Comparison of ENCODE assay signal across 21 mouse cellular contexts in the genomic region with DNA sequence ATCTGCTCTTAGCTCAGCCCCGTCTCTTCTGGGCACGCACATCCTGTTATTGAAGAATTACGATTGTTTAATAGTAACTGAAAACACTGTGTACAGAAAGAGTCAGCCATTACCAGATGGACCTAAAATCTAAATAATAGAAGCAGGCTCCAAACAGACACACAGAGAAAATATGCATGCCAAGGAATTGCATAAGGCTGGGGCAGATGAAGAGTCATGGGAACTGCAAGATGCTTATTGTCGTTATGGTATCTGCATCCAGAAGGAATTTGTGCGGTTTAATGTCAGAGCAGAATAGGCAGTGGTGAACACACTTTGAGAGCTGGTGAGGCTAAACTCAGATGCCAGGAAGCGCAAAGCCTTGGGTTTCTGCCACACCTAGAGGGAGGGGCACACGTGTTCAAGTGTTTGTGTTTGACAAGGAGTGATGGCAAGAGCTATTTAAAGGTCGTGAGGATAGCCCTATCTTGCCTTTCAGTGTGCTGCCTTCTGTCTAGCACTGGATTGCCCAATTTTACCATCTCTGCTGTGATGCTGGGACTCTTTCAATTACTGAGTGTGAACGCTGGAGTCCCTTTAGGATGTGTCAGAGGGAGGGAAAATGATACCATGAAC. TPM values are rescaled to one million over a fixed set of nuclear protein-coding genes. Genes with fewer than 3 reads are reported as not detected.
A peak's percentile ranks its signal among the peaks of the same experiment; 100 is the strongest.
DNase-seq lines count a peak whose midpoint lies in the region; ATAC-seq and TF ChIP-seq lines count a peak whose summit lies in the region.
"Had no signal": no experiment of that assay in that cellular context is flagged by ENCODE, and none has a peak within 500 bp of the region (broad histone marks: within the 10 kb centered on the region; RNA-seq: fewer than 3 reads in every experiment).

No protein-coding gene starts in this region.

- TF ChIP-seq POLR2A in lung, adult 2 months (IDR thresholded peaks at IDR 0.05; ENCODE audit: borderline replicate concordance, extremely low read depth, low read depth, low read length) = no peak

- H3K36me3 ChIP-seq in intestine, embryonic 16.5 days (ENCODE audit: control insufficient read depth, insufficient read depth, low read length) = no peaks in the 10 kb centered on the region
- H3K36me3 ChIP-seq in intestine, postnatal 0 days (ENCODE audit: control insufficient read depth, insufficient read depth) = no peaks in the 10 kb centered on the region
- H3K36me3 ChIP-seq: forebrain, embryonic 10.5 days; hindbrain, embryonic 12.5 days; liver, embryonic 13.5 days; midbrain, embryonic 12.5 days; neural tube, embryonic 15.5 days had no signal

- H3K27ac ChIP-seq in intestine, embryonic 16.5 days (ENCODE audit: low read length) = peak overlapping the region; percentile 13; the same call in 1 of the 2 replicates
- no peak overlapping the region for H3K27ac ChIP-seq in intestine, postnatal 0 days (ENCODE audit: low read depth, low read length)
- H3K27ac ChIP-seq: forebrain, embryonic 10.5 days; hindbrain, embryonic 12.5 days; liver, embryonic 13.5 days; midbrain, embryonic 12.5 days; neural tube, embryonic 15.5 days had no signal

- no peaks in the 10 kb centered on the region for H3K4me1 ChIP-seq in intestine, embryonic 16.5 days (ENCODE audit: control insufficient read depth, insufficient read depth, low read length)
- no peaks in the 10 kb centered on the region for H3K4me1 ChIP-seq in intestine, postnatal 0 days (replicated peaks; ENCODE audit: control insufficient read depth, insufficient read depth, low read length)
- H3K4me1 ChIP-seq in lung, adult 2 months (ENCODE audit: control insufficient read depth, insufficient read depth, low read length) = no peaks in the 10 kb centered on the region
- H3K4me1 ChIP-seq: liver, embryonic 13.5 days had no signal

- H3K9ac ChIP-seq in intestine, embryonic 16.5 days (ENCODE audit: low read depth, low read length) = no peak overlapping the region
- no peak overlapping the region for H3K9ac ChIP-seq in intestine, postnatal 0 days (ENCODE audit: low read depth, low read length)
- H3K9ac ChIP-seq: hindbrain, embryonic 12.5 days; liver, embryonic 13.5 days; lung, embryonic 14.5 days; midbrain, embryonic 12.5 days; neural tube, embryonic 15.5 days had no signal

- no peaks in the 10 kb centered on the region for H3K9me3 ChIP-seq in intestine, embryonic 16.5 days (ENCODE audit: control insufficient read depth, low read length)
- H3K9me3 ChIP-seq in intestine, postnatal 0 days (ENCODE audit: control insufficient read depth) = no peaks in the 10 kb centered on the region
- H3K9me3 ChIP-seq: forebrain, embryonic 10.5 days; hindbrain, embryonic 12.5 days; liver, embryonic 13.5 days; midbrain, embryonic 12.5 days; neural tube, embryonic 15.5 days had no signal

- no peak for TF ChIP-seq CTCF in intestine, postnatal 0 days (IDR thresholded peaks at IDR 0.05; ENCODE audit: low read depth)
- TF ChIP-seq CTCF in lung, adult 2 months (IDR thresholded peaks at IDR 0.05; ENCODE audit: insufficient read depth, low read length) = no peak

- H3K4me3 ChIP-seq in intestine, embryonic 16.5 days (ENCODE audit: low read length) = no peak overlapping the region
- no peak overlapping the region for H3K4me3 ChIP-seq in intestine, postnatal 0 days (ENCODE audit: low read depth, low read length)
- H3K4me3 ChIP-seq in lung, adult 2 months (replicated peaks; ENCODE audit: extremely low read depth, low read depth, low read length) = no peak overlapping the region
- H3K4me3 ChIP-seq: forebrain, embryonic 10.5 days; hindbrain, embryonic 12.5 days; liver, embryonic 13.5 days; midbrain, embryonic 12.5 days; neural tube, embryonic 15.5 days had no signal

- no peak for ATAC-seq in intestine, embryonic 16.5 days
- ATAC-seq in intestine, postnatal 0 days = no peak
- ATAC-seq in activated CD4-positive, CD25-positive, alpha-beta regulatory T cell, adult 4 months = no peak
- ATAC-seq: forebrain, embryonic 16.5 days had no signal

- peak; percentile 16 for DNase-seq in lung, postnatal 10 days
- DNase-seq in lung, adult 2 months = no peak
- peak; percentile 38 for DNase-seq in layer of hippocampus, adult 9-10 months (ENCODE audit: low spot score)
- DNase-seq in cerebellum, postnatal 4 days (ENCODE audit: low spot score in 2 of 2) = no peak
- DNase-seq: adrenal gland, postnatal 10 days; cerebellum, adult 8-10 months; gastrocnemius, postnatal 10 days; kidney, adult 18-20 months; kidney, postnatal 4 days; liver, embryonic 13.5 days; lung, embryonic 14.5 days; thymus, adult 18-20 months; thymus, postnatal 4 days had no signal

- 42% methylated on average over 9 of the region's 9 CpGs for WGBS in intestine, embryonic 16.5 days
- WGBS in intestine, postnatal 0 days = 49% methylated on average over 9 of the region's 9 CpGs
- 37% methylated on average over 9 of the region's 9 CpGs for WGBS in lung, adult 2 months

- H3K27me3 ChIP-seq in intestine, embryonic 16.5 days (replicated peaks; ENCODE audit: control insufficient read depth, insufficient read depth, low read length) = no peaks in the 10 kb centered on the region
- no peaks in the 10 kb centered on the region for H3K27me3 ChIP-seq in intestine, postnatal 0 days (replicated peaks; ENCODE audit: control insufficient read depth, insufficient read depth, low read length)
- H3K27me3 ChIP-seq: hindbrain, embryonic 12.5 days; liver, embryonic 13.5 days; midbrain, embryonic 12.5 days; neural tube, embryonic 15.5 days had no signal

- H3K4me2 ChIP-seq in intestine, embryonic 16.5 days (ENCODE audit: low read depth, low read length) = no peak overlapping the region
- H3K4me2 ChIP-seq in intestine, postnatal 0 days (replicated peaks; ENCODE audit: low read depth) = no peak overlapping the region
- H3K4me2 ChIP-seq: hindbrain, embryonic 12.5 days; liver, embryonic 13.5 days; lung, embryonic 14.5 days; midbrain, embryonic 12.5 days; neural tube, embryonic 15.5 days had no signal

RNA-seq across cellular contexts. Expression of gene Igf1r, which starts 44.7 kb away (rescaled TPM):
- 9.5 and 10.7 TPM in 2 replicates for polyA plus RNA-seq in intestine, embryonic 16.5 days (2015; fragmentation: Nextera tagmentation; extraction: Ambion mirVana)
- polyA plus RNA-seq in intestine, postnatal 0 days (2015; fragmentation: Nextera tagmentation; extraction: Ambion mirVana) = 5.3 and 6.4 TPM in 2 replicates
- polyA plus RNA-seq in lung, adult 2 months (2012; rRNA removed) = 12.2 and 16.9 TPM in 2 replicates
- polyA plus RNA-seq in activated CD4-positive, CD25-positive, alpha-beta regulatory T cell, adult 4 months (2017; shearing (Covaris generic)) = 10 to 100 TPM; 11.3 to 19.2 TPM

Comparison
In these comparisons a context has a peak if more than half of its experiments do, and no peak if none do; other contexts are left out.
1. DNase-seq: peak in lung, postnatal 10 days (single experiment) and layer of hippocampus, adult 9-10 months (single experiment); none in lung, adult 2 months (single experiment) and cerebellum, postnatal 4 days (0 of 2).